7 mouse cellular contexts compared by ENCODE assay signal in the genomic region with DNA sequence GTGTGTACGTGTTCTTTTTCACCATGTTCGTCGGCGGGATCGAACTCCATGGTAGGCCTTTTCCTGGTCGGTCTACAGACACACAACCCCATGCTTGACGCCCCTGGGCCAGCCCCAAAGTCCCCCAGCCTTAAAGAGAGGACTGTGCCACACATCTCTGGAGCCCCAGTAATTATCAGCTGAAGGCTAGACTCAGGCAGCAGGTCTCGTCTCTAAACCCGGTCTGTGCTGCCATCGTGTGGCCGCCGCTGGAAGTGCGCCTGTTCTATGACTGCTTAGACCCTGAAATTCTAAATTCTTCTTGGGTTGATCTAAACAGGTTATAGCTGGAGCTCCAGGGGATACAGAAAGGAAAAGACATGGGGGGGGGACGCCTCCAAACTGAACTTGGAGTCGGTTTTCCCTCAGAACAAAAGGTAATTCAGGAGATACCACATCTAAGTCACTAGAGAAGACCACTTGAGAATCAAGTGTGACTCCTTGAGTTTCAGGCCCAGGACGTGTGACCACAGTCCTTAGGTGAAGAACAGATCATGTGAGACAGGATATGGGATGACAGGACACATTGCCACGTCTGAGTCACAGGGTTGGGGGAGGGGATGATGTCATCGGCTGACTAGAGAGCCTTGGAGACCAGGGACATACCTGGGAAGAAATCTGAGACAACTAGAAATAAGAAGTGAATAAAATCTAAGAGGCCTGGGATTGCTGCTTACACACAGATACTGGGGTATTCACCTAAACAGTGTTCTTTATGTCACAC. TPM values are rescaled to one million over a fixed set of nuclear protein-coding genes. Genes with fewer than 3 reads are reported as not detected.
A peak's percentile ranks its signal among the peaks of the same experiment; 100 is the strongest.
DNase-seq lines count a peak whose midpoint lies in the region; ATAC-seq and TF ChIP-seq lines count a peak whose summit lies in the region.

No protein-coding gene starts in this region.

- H3K4me2 ChIP-seq in intestine, embryonic 16.5 days (ENCODE audit: low read depth, low read length), result peak overlapping the region; percentile 41; the same call in 1 of the 2 replicates
- peak overlapping the region; percentile 44 for H3K4me2 ChIP-seq in limb, embryonic 12.5 days
- peak overlapping the region; percentile 34 for H3K4me2 ChIP-seq in midbrain, embryonic 14.5 days (ENCODE audit: low read length)

- H3K4me3 ChIP-seq in intestine, embryonic 16.5 days (ENCODE audit: low read length), result 0 out of 2 replicates have a peak overlapping the region, but pooled peaks have one; percentile 6
- H3K4me3 ChIP-seq in limb, embryonic 12.5 days (replicated peaks), result no peak overlapping the region
- no peak overlapping the region for H3K4me3 ChIP-seq in midbrain, embryonic 14.5 days (replicated peaks; ENCODE audit: low read depth, low read length)
- no peak overlapping the region for H3K4me3 ChIP-seq in spleen, adult 2 months (ENCODE audit: extremely low read depth, insufficient read depth, insufficient read length)

- no peaks in the 10 kb centered on the region for H3K27me3 ChIP-seq in intestine, embryonic 16.5 days (replicated peaks; ENCODE audit: control insufficient read depth, insufficient read depth, low read length)
- H3K27me3 ChIP-seq in limb, embryonic 12.5 days, result no peaks in the 10 kb centered on the region
- no peaks in the 10 kb centered on the region for H3K27me3 ChIP-seq in midbrain, embryonic 14.5 days (ENCODE audit: control insufficient read depth, insufficient read depth, low read length)
- no peaks in the 10 kb centered on the region for H3K27me3 ChIP-seq in spleen, adult 2 months (ENCODE audit: control insufficient read depth, insufficient read depth, low read length)

- H3K36me3 ChIP-seq in intestine, embryonic 16.5 days (ENCODE audit: control insufficient read depth, insufficient read depth, low read length), result no peaks in the 10 kb centered on the region
- no peaks in the 10 kb centered on the region for H3K36me3 ChIP-seq in limb, embryonic 12.5 days
- no peaks in the 10 kb centered on the region for H3K36me3 ChIP-seq in midbrain, embryonic 14.5 days (ENCODE audit: control insufficient read depth, insufficient read depth, low read length)
- H3K36me3 ChIP-seq in spleen, adult 2 months (ENCODE audit: control insufficient read depth, insufficient read depth, low read length), result no peaks in the 10 kb centered on the region

- H3K9ac ChIP-seq in intestine, embryonic 16.5 days (ENCODE audit: low read depth, low read length), result no peak overlapping the region
- no peak overlapping the region for H3K9ac ChIP-seq in limb, embryonic 12.5 days (replicated peaks)
- no peak overlapping the region for H3K9ac ChIP-seq in midbrain, embryonic 14.5 days (replicated peaks; ENCODE audit: low read length)

- H3K9me3 ChIP-seq in intestine, embryonic 16.5 days (ENCODE audit: control insufficient read depth, low read length), result no peaks in the 10 kb centered on the region
- no peaks in the 10 kb centered on the region for H3K9me3 ChIP-seq in limb, embryonic 12.5 days
- H3K9me3 ChIP-seq in midbrain, embryonic 14.5 days (ENCODE audit: control insufficient read depth, low read length), result no peaks in the 10 kb centered on the region

- DNase-seq in adrenal gland, postnatal 14 days, result peak; percentile 86
- DNase-seq in embryo, embryonic 11.5 days (ENCODE audit: low read depth, low spot score), result peak; percentile 73
- DNase-seq in gastrocnemius, postnatal 36 days, result peak; percentile 73 to 82
- peak; percentile 88 for DNase-seq in midbrain, embryonic 14.5 days
- DNase-seq in spleen, adult 2 months (ENCODE audit: low read depth in 1 of 2, low spot score in 2 of 2), result peak in 1 of 2 experiments; percentile 73

- no peak overlapping the region for H3K27ac ChIP-seq in intestine, embryonic 16.5 days (ENCODE audit: low read length)
- no peak overlapping the region for H3K27ac ChIP-seq in limb, embryonic 12.5 days
- no peak overlapping the region for H3K27ac ChIP-seq in midbrain, embryonic 14.5 days (replicated peaks; ENCODE audit: low read depth, low read length)
- H3K27ac ChIP-seq in spleen, adult 2 months (ENCODE audit: insufficient read depth, low read length), result no peak overlapping the region

- peak; percentile 97 for TF ChIP-seq CTCF in spleen, adult 2 months (IDR thresholded peaks at IDR 0.05; ENCODE audit: extremely low read depth, insufficient read depth, insufficient read length, insufficient replicate concordance)

- 0 out of 2 replicates have a peak, but pooled peaks cover 9% of the 10 kb centered on the region for H3K4me1 ChIP-seq in intestine, embryonic 16.5 days (ENCODE audit: control insufficient read depth, insufficient read depth, low read length)
- H3K4me1 ChIP-seq in limb, embryonic 12.5 days (replicated peaks), result no peaks in the 10 kb centered on the region; the same call in 1 of the 2 replicates
- no peaks in the 10 kb centered on the region for H3K4me1 ChIP-seq in midbrain, embryonic 14.5 days (ENCODE audit: control insufficient read depth, insufficient read depth, low read length)
- H3K4me1 ChIP-seq in spleen, adult 2 months (ENCODE audit: control insufficient read depth, insufficient read depth, insufficient read length), result no peaks in the 10 kb centered on the region

- peak; percentile 52; the same call in 1 of the 2 replicates for ATAC-seq in intestine, embryonic 16.5 days
- ATAC-seq in limb, embryonic 12.5 days (ENCODE audit: insufficient number of reproducible peaks, insufficient read depth, low FRiP score, low TSS enrichment, low read depth), result no peak
- ATAC-seq in midbrain, embryonic 14.5 days (ENCODE audit: low FRiP score, low TSS enrichment), result peak; percentile 37; the same call in 1 of the 2 replicates

- intact Hi-C loops in gastrocnemius, postnatal 36 days (cut with DNase I), result loop anchor here (5.0 kb wide), 1 partner anchor 131 kb away; no protein-coding TSS in a partner anchor

- 18% methylated on average over 18 of the region's 18 CpGs for WGBS in intestine, embryonic 16.5 days
- WGBS in limb, embryonic 12.5 days, result 20% methylated on average over 18 of the region's 18 CpGs
- 21% methylated on average over 18 of the region's 18 CpGs for WGBS in midbrain, embryonic 14.5 days
- 23% methylated on average over 18 of the region's 18 CpGs for WGBS in spleen, adult 2 months

- no peak for TF ChIP-seq POLR2A in spleen, adult 2 months (IDR thresholded peaks at IDR 0.05; ENCODE audit: low read depth, low read length)

RNA-seq across cellular contexts. Expression of a gene that starts 21.2 kb away (rescaled TPM):
- 987 and 1,021 TPM in 2 replicates for total RNA-seq in adrenal gland, postnatal 14 days (2021)
- 1,000 to 10,000 TPM in 1 of 2 experiments, 100 to 1,000 TPM in 1; 947 to 1,138 TPM for total RNA-seq in gastrocnemius, postnatal 36 days (2021)
- 1,811 and 1,878 TPM in 2 replicates for polyA plus RNA-seq in intestine, embryonic 16.5 days (2015; fragmentation: Nextera tagmentation; extraction: Ambion mirVana)
- polyA plus RNA-seq in limb, embryonic 12.5 days (2016; fragmentation: Nextera tagmentation; extraction: Ambion mirVana), result 1,407 and 1,429 TPM in 2 replicates
- 1,318 and 1,476 TPM in 2 replicates for polyA plus RNA-seq in midbrain, embryonic 14.5 days (2014; fragmentation: Nextera tagmentation; extraction: Ambion mirVana)
- polyA plus RNA-seq in spleen, adult 2 months (2012; rRNA removed), result 74.0 and 83.2 TPM in 2 replicates

RNA-seq across cellular contexts. Expression of a gene that starts 28.8 kb away (rescaled TPM):
- not detected in 2 replicates for total RNA-seq in adrenal gland, postnatal 14 days (2021)
- not detected for total RNA-seq in gastrocnemius, postnatal 36 days (2021)
- polyA plus RNA-seq in intestine, embryonic 16.5 days (2015; fragmentation: Nextera tagmentation; extraction: Ambion mirVana), result not detected in 2 replicates
- not detected in 2 replicates for polyA plus RNA-seq in limb, embryonic 12.5 days (2016; fragmentation: Nextera tagmentation; extraction: Ambion mirVana)
- not detected in 2 replicates for polyA plus RNA-seq in midbrain, embryonic 14.5 days (2014; fragmentation: Nextera tagmentation; extraction: Ambion mirVana)
- polyA plus RNA-seq in spleen, adult 2 months (2012; rRNA removed), result not detected in 2 replicates

RNA-seq across cellular contexts. Expression of a gene that starts 35.8 kb away (rescaled TPM):
- total RNA-seq in adrenal gland, postnatal 14 days (2021), result not detected in 2 replicates
- not detected for total RNA-seq in gastrocnemius, postnatal 36 days (2021)
- 0.77 and 0.80 TPM in 2 replicates for polyA plus RNA-seq in intestine, embryonic 16.5 days (2015; fragmentation: Nextera tagmentation; extraction: Ambion mirVana)
- polyA plus RNA-seq in limb, embryonic 12.5 days (2016; fragmentation: Nextera tagmentation; extraction: Ambion mirVana), result not detected in 2 replicates
- polyA plus RNA-seq in midbrain, embryonic 14.5 days (2014; fragmentation: Nextera tagmentation; extraction: Ambion mirVana), result 0.93 and 1.3 TPM in 2 replicates
- not detected in 2 replicates for polyA plus RNA-seq in spleen, adult 2 months (2012; rRNA removed)

RNA-seq across cellular contexts. Expression of a gene that starts 37.6 kb away (rescaled TPM):
- total RNA-seq in adrenal gland, postnatal 14 days (2021), result not detected in 2 replicates
- total RNA-seq in gastrocnemius, postnatal 36 days (2021), result under 1 TPM in 1 of 2 experiments, not detected in 1; 0.82 TPM
- 11.5 and 11.8 TPM in 2 replicates for polyA plus RNA-seq in intestine, embryonic 16.5 days (2015; fragmentation: Nextera tagmentation; extraction: Ambion mirVana)
- 41.6 and 47.9 TPM in 2 replicates for polyA plus RNA-seq in limb, embryonic 12.5 days (2016; fragmentation: Nextera tagmentation; extraction: Ambion mirVana)
- polyA plus RNA-seq in midbrain, embryonic 14.5 days (2014; fragmentation: Nextera tagmentation; extraction: Ambion mirVana), result not detected in 2 replicates
- polyA plus RNA-seq in spleen, adult 2 months (2012; rRNA removed), result not detected in 2 replicates

RNA-seq across cellular contexts. Expression of a gene that starts 49.8 kb away (rescaled TPM):
- not detected in 2 replicates for total RNA-seq in adrenal gland, postnatal 14 days (2021)
- total RNA-seq in gastrocnemius, postnatal 36 days (2021), result not detected
- polyA plus RNA-seq in intestine, embryonic 16.5 days (2015; fragmentation: Nextera tagmentation; extraction: Ambion mirVana), result not detected in 2 replicates
- polyA plus RNA-seq in limb, embryonic 12.5 days (2016; fragmentation: Nextera tagmentation; extraction: Ambion mirVana), result not detected in 2 replicates
- not detected in 2 replicates for polyA plus RNA-seq in midbrain, embryonic 14.5 days (2014; fragmentation: Nextera tagmentation; extraction: Ambion mirVana)
- not detected in 2 replicates for polyA plus RNA-seq in spleen, adult 2 months (2012; rRNA removed)

Comparison
In these comparisons a context has a peak if more than half of its experiments do, and no peak if none do; other contexts are left out.
1. RNA of a gene that starts 21.2 kb away (polyA plus RNA-seq): 1,811 to 1,878 TPM in intestine, embryonic 16.5 days, 1,318 to 1,476 TPM in midbrain, embryonic 14.5 days and 1,407 to 1,429 TPM in limb, embryonic 12.5 days; 74.0 to 83.2 TPM in spleen, adult 2 months; every median in the first group is over 10 times any median in the second.
2. Peak in every context shown above with its lines, with median percentiles within 50 percentile points of each other: H3K4me2 ChIP-seq.